Mouse (Mus musculus): Measurements from ENCODE around the gene Wipi2.

GRCm38 (mm10) chr5:142614513-142614912 is 13.0 kb upstream of the Wipi2 start:
- TF ChIP-seq CTCF (IDR thresholded peaks at IDR 0.05; ENCODE audit: low read depth) = no peak
- no peak for TF ChIP-seq EP300 (IDR thresholded peaks at IDR 0.05; ENCODE audit: low read depth)
